Mouse (Mus musculus) hindbrain, embryonic 10.5 days (tissue): Measurements from ENCODE around the gene Rptor. TPM values are rescaled to one million over a fixed set of nuclear protein-coding genes. Genes with fewer than 3 reads are reported as not detected.

Experiments
- DNase-seq: peaks from one replicate; pipeline ENCODE4 v3.0.0-alpha.2; 2017; ENCODE audit warnings: low spot score
- H3K27ac ChIP-seq: fragments of 300-500 bp; sonication (generic); 2 replicates; pipeline ENCODE4 v1.5.1; 2016; ENCODE audit warnings: mild to moderate bottlenecking, moderate library complexity
- H3K27me3 ChIP-seq: fragments of 300-500 bp; sonication (generic); 2 replicates; pipeline ENCODE4 v1.6.1; 2016; ENCODE audit warnings: mild to moderate bottlenecking; ENCODE audit not compliant: poor library complexity, insufficient read depth, severe bottlenecking
- H3K36me3 ChIP-seq: fragments of 300-500 bp; sonication (generic); 2 replicates; pipeline ENCODE4 v1.6.1; 2016; ENCODE audit warnings: mild to moderate bottlenecking, moderate library complexity
- H3K4me1 ChIP-seq: fragments of 300-500 bp; sonication (generic); replicated peaks from 2 replicates; pipeline ENCODE4 v1.6.1; 2016; ENCODE audit warnings: mild to moderate bottlenecking
- H3K4me3 ChIP-seq: fragments of 300-500 bp; sonication (generic); 2 replicates; pipeline ENCODE4 v1.5.1; 2016; ENCODE audit warnings: mild to moderate bottlenecking, moderate library complexity
- H3K9me3 ChIP-seq: fragments of 300-500 bp; sonication (generic); 2 replicates; pipeline ENCODE4 v1.6.1; 2016; ENCODE audit warnings: mild to moderate bottlenecking, moderate library complexity
- WGBS: fragments of 180-500 bp; shearing (Covaris S2); methylation state at CpG from one replicate; pipeline ENCODE4 v1.1.7; 2016; 5-methylcytosine and 5-hydroxymethylcytosine counted together
- polyA plus RNA-seq: library from polyadenylated mRNA; unstranded; fragments of >200 nt; fragmentation: Nextera tagmentation; extraction: Ambion mirVana; gene quantifications from 2 replicates; pipeline ENCODE4 v1.2.1, GENCODE M21; 2016

Rptor gene
- polyA plus RNA-seq, 1 experiment from 2014 or later, result 12.4 TPM

- no peak overlapping the region for H3K4me3 ChIP-seq
- H3K27ac ChIP-seq, result 0 out of 2 replicates have a peak overlapping the region, but pooled peaks have one; percentile 62
- no peaks in the 10 kb centered on the region for H3K9me3 ChIP-seq
- H3K27me3 ChIP-seq, result no peaks in the 10 kb centered on the region
- H3K36me3 ChIP-seq, result peaks cover 68% of the 10 kb centered on the region
- DNase-seq, result no peak
- 93% methylated on average over 8 of the region's 8 CpGs for WGBS
- peaks cover 25% of the 10 kb centered on the region for H3K4me1 ChIP-seq
Observed at GRCm38 (mm10) chr11:119806539-119806938, 203.8 kb downstream of the Rptor start.

GRCm38 (mm10) chr11:119807431-119808031 lies 204.8 kb downstream of the Rptor start:
- H3K27me3 ChIP-seq, result no peaks in the 10 kb centered on the region
- no peak overlapping the region for H3K4me3 ChIP-seq
- H3K4me1 ChIP-seq, result peaks cover 16% of the 10 kb centered on the region
- no peaks in the 10 kb centered on the region for H3K9me3 ChIP-seq
- DNase-seq, result no peak
- H3K36me3 ChIP-seq, result peaks cover 69% of the 10 kb centered on the region
- 81% methylated on average over 7 of the region's 7 CpGs for WGBS
- H3K27ac ChIP-seq, result peak overlapping the region; percentile 62

- 93% methylated on average over 10 of the region's 10 CpGs for WGBS
- no peaks in the 10 kb centered on the region for H3K27me3 ChIP-seq
- no peaks in the 10 kb centered on the region for H3K9me3 ChIP-seq
- 0 out of 2 replicates have a peak, but pooled peaks cover 7% of the 10 kb centered on the region for H3K4me1 ChIP-seq
- peak overlapping the region; percentile 50; the same call in 1 of the 2 replicates for H3K27ac ChIP-seq
- no peak overlapping the region for H3K4me3 ChIP-seq
- DNase-seq, result no peak
- H3K36me3 ChIP-seq, result peaks cover 73% of the 10 kb centered on the region
Observed at GRCm38 (mm10) chr11:119808647-119809280, 206.1 kb downstream of the Rptor start.

GRCm38 (mm10) chr11:119809309-119809708 lies 206.6 kb downstream of the Rptor start:
- 0 out of 2 replicates have a peak, but pooled peaks cover 7% of the 10 kb centered on the region for H3K4me1 ChIP-seq
- H3K27me3 ChIP-seq, result no peaks in the 10 kb centered on the region
- no peak for DNase-seq
- H3K4me3 ChIP-seq, result no peak overlapping the region
- WGBS, result 91% methylated on average over 5 of the region's 5 CpGs
- peaks cover 79% of the 10 kb centered on the region for H3K36me3 ChIP-seq
- no peaks in the 10 kb centered on the region for H3K9me3 ChIP-seq
- H3K27ac ChIP-seq, result no peak overlapping the region

- DNase-seq, result no peak
- H3K36me3 ChIP-seq, result peaks cover 75% of the 10 kb centered on the region
- H3K27ac ChIP-seq, result no peak overlapping the region; the same call in 1 of the 2 replicates
- H3K4me3 ChIP-seq, result no peak overlapping the region
- WGBS, result 90% methylated on average over 8 of the region's 8 CpGs
- H3K27me3 ChIP-seq, result no peaks in the 10 kb centered on the region
- H3K4me1 ChIP-seq, result 0 out of 2 replicates have a peak, but pooled peaks cover 7% of the 10 kb centered on the region
- no peaks in the 10 kb centered on the region for H3K9me3 ChIP-seq
Observed at GRCm38 (mm10) chr11:119811022-119811421, 208.3 kb downstream of the Rptor start.

- DNase-seq, result no peak
- H3K36me3 ChIP-seq, result peaks cover 78% of the 10 kb centered on the region
- no peak overlapping the region; the same call in 1 of the 2 replicates for H3K27ac ChIP-seq
- peaks cover 9% of the 10 kb centered on the region; the same call in 1 of the 2 replicates for H3K4me1 ChIP-seq
- no peak overlapping the region for H3K4me3 ChIP-seq
- 97% methylated on average over 1 of the region's 1 CpGs for WGBS
- no peaks in the 10 kb centered on the region for H3K9me3 ChIP-seq
- H3K27me3 ChIP-seq, result no peaks in the 10 kb centered on the region
Observed at GRCm38 (mm10) chr11:119811598-119811997, 208.9 kb downstream of the Rptor start.

- Histone ChIP-seq H3K4me3 (no peak overlapping the region), H3K27ac (no peak overlapping the region), H3K36me3 (peaks cover 79% of the 10 kb centered on the region), H3K4me1 (peaks cover 12% of the 10 kb centered on the region), H3K9me3 (no peaks in the 10 kb centered on the region), H3K27me3 (no peaks in the 10 kb centered on the region)
- no peak for DNase-seq
- WGBS, result 93% methylated on average over 4 of the region's 4 CpGs
Observed at GRCm38 (mm10) chr11:119812093-119812492, 209.4 kb downstream of the Rptor start.

GRCm38 (mm10) chr11:119814035-119814558 lies 211.4 kb downstream of the Rptor start:
- H3K36me3 ChIP-seq, result peaks cover 74% of the 10 kb centered on the region

GRCm38 (mm10) chr11:119816798-119817361 lies 214.2 kb downstream of the Rptor start:
- no peak for DNase-seq
- Histone ChIP-seq H3K27ac (no peak overlapping the region; the same call in 1 of the 2 replicates), H3K27me3 (no peaks in the 10 kb centered on the region), H3K4me1 (peaks cover 19% of the 10 kb centered on the region), H3K4me3 (no peak overlapping the region), H3K36me3 (peaks cover 73% of the 10 kb centered on the region), H3K9me3 (no peaks in the 10 kb centered on the region)
- WGBS, result 86% methylated on average over 14 of the region's 14 CpGs

More at GRCm38 (mm10) chr11:119814035-119814558, 211.4 kb downstream of the Rptor start:
- DNase-seq, result no peak
- no peak overlapping the region for H3K4me3 ChIP-seq
- no peak overlapping the region for H3K27ac ChIP-seq
- H3K27me3 ChIP-seq, result no peaks in the 10 kb centered on the region
- WGBS, result 93% methylated on average over 7 of the region's 7 CpGs
- H3K4me1 ChIP-seq, result peaks cover 19% of the 10 kb centered on the region
- H3K9me3 ChIP-seq, result no peaks in the 10 kb centered on the region

- H3K36me3 ChIP-seq, result peaks cover 73% of the 10 kb centered on the region
- H3K27me3 ChIP-seq, result no peaks in the 10 kb centered on the region
- peaks cover 19% of the 10 kb centered on the region for H3K4me1 ChIP-seq
- H3K9me3 ChIP-seq, result no peaks in the 10 kb centered on the region
- H3K4me3 ChIP-seq, result no peak overlapping the region
- DNase-seq, result no peak
- 83% methylated on average over 3 of the region's 3 CpGs for WGBS
- H3K27ac ChIP-seq, result no peak overlapping the region
Observed at GRCm38 (mm10) chr11:119817362-119817837, 214.7 kb downstream of the Rptor start.

GRCm38 (mm10) chr11:119817898-119818297 lies 215.2 kb downstream of the Rptor start:
- Histone ChIP-seq H3K9me3 (no peaks in the 10 kb centered on the region), H3K27ac (no peak overlapping the region), H3K27me3 (no peaks in the 10 kb centered on the region), H3K36me3 (peaks cover 73% of the 10 kb centered on the region), H3K4me1 (peaks cover 19% of the 10 kb centered on the region), H3K4me3 (no peak overlapping the region)
- no peak for DNase-seq
- WGBS, result 63% methylated on average over 3 of the region's 3 CpGs

GRCm38 (mm10) chr11:119821514-119821913 lies 218.8 kb downstream of the Rptor start:
- Histone ChIP-seq H3K27ac (no peak overlapping the region), H3K4me1 (peaks cover 19% of the 10 kb centered on the region), H3K27me3 (no peaks in the 10 kb centered on the region), H3K4me3 (no peak overlapping the region), H3K36me3 (peaks cover 71% of the 10 kb centered on the region), H3K9me3 (no peaks in the 10 kb centered on the region)
- no peak for DNase-seq
- whole genome bisulfite sequencing, result 93% methylated on average over 9 of the region's 9 CpGs
